Mouse (Mus musculus) midbrain, embryonic 11.5 days (tissue): ENCODE measurements around the gene Sub1. TPM values are rescaled to one million over a fixed set of nuclear protein-coding genes. Genes with fewer than 3 reads are reported as not detected.

Experiments
- polyA plus RNA-seq: library from polyadenylated mRNA; unstranded; fragments of >200 nt; fragmentation: Nextera tagmentation; extraction: Ambion mirVana; gene quantifications from 2 replicates; pipeline ENCODE4 v1.2.1, GENCODE M21; 2014

The Sub1 gene
- polyA plus RNA-seq, 1 experiment from 2014 or later: 798 TPM

Other genes with a start within 250 kb of the Sub1 start
- 2.9 and 3.6 TPM in 2 replicates for gene Npr3, start 89.7 kb downstream of the Sub1 start, polyA plus RNA-seq
- gene Zfr, start 120.8 kb upstream of the Sub1 start, polyA plus RNA-seq: 137 and 138 TPM in 2 replicates
- 16.5 and 17.7 TPM in 2 replicates for gene Mtmr12, start 208.0 kb upstream of the Sub1 start, polyA plus RNA-seq